Mouse (Mus musculus): Measurements from ENCODE around the gene Pdzk1. TPM values are rescaled to one million over a fixed set of nuclear protein-coding genes. Genes with fewer than 3 reads are reported as not detected.

Gene Pdzk1
- polyA plus RNA-seq, 1 experiment from 2014 or later: 0.06 TPM

DNA sequence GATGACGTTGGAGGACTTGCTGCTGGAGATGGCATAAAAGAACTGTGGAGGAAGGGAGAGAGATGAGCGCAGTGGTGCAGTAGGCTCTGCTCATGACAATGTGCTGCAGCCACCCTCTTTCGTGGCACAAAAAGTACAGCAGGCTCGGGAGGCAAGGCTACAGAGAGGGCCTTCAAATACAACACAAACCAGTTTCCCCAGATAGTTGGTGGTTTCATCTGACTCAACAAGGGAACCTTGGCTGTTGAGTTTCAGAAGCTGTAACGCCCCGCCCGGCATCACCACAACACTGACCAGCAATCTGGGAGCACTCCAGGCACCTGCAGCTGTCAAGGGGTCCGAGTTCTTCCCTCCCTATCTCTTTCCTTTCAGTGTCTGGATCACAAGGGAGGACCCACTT lies 43.4 kb downstream of the Pdzk1 start:
- Histone ChIP-seq H3K27ac (ENCODE audit: low read length) (no peak overlapping the region), H3K9me3 (ENCODE audit: low read length) (no peaks in the 10 kb centered on the region), H3K4me1 (ENCODE audit: insufficient read depth, low read depth, low read length) (no peaks in the 10 kb centered on the region), H3K36me3 (ENCODE audit: insufficient read depth, low read length) (peaks cover 21% of the 10 kb centered on the region), H3K4me3 (ENCODE audit: low read depth, low read length) (no peak overlapping the region), H3K27me3 (replicated peaks; ENCODE audit: insufficient read depth, low read length) (no peaks in the 10 kb centered on the region), H3K4me2 (replicated peaks; ENCODE audit: low read depth, low read length) (no peak overlapping the region), H3K9ac (replicated peaks; ENCODE audit: low read depth) (no peak overlapping the region)
- ATAC-seq (no peak), DNase-seq (ENCODE audit: low spot score) (no peak)
- TF ChIP-seq EP300 (IDR thresholded peaks at IDR 0.05) (no peak), CTCF (IDR thresholded peaks at IDR 0.05) (no peak)
- WGBS: 93% methylated on average over 8 of the region's 8 CpGs

DNA sequence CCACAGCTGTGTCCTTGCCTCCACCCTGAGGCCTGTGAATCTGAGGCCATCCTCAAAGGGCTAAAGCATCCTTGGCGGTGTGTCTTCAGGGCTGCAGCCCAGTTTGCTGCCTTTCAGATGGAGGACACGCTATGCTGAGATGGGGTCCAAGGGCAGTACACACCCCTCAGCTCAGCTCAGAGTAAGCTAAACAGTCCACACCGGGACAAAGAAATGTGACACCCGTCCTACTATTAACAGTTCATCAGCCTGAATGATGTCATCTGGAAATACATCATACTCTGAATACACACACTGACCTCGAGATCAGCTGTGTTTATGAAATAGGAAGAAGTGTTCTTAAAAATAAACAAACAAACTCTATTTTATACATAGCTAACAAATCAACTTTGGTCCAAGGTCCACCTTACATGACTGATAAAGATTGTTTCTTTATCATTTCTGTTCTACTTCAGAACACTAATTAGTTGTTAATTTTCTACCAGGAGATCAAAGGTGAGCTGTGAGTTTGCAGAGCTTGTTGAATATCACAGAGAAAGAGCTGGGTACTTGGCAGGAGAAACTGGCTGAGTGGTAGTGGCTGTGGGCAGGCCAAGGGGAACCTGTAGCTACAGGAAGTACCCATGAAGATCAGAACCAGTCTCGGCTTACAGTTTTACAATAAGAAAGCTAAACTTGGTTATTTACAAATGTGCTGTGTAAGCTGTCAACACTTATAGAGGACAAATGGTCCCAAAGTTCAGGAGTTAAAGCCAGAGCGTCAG lies 45.9 kb downstream of the Pdzk1 start:
- H3K4me1 ChIP-seq (ENCODE audit: insufficient read depth, low read depth, low read length): no peaks in the 10 kb centered on the region
- no peaks in the 10 kb centered on the region for H3K27me3 ChIP-seq (replicated peaks; ENCODE audit: insufficient read depth, low read length)
- no peak for TF ChIP-seq CTCF (IDR thresholded peaks at IDR 0.05)
- TF ChIP-seq EP300 (IDR thresholded peaks at IDR 0.05): no peak
- H3K36me3 ChIP-seq (ENCODE audit: insufficient read depth, low read length): peaks cover 25% of the 10 kb centered on the region
- H3K4me2 ChIP-seq (replicated peaks; ENCODE audit: low read depth, low read length): no peak overlapping the region
- no peak overlapping the region for H3K27ac ChIP-seq (ENCODE audit: low read length)
- H3K4me3 ChIP-seq (ENCODE audit: low read depth, low read length): no peak overlapping the region
- ATAC-seq (no peak), DNase-seq (ENCODE audit: low spot score) (peak; percentile 5)
- no peaks in the 10 kb centered on the region for H3K9me3 ChIP-seq (ENCODE audit: low read length)
- no peak overlapping the region for H3K9ac ChIP-seq (replicated peaks; ENCODE audit: low read depth)
- 45% methylated on average over 7 of the region's 7 CpGs for WGBS

DNA sequence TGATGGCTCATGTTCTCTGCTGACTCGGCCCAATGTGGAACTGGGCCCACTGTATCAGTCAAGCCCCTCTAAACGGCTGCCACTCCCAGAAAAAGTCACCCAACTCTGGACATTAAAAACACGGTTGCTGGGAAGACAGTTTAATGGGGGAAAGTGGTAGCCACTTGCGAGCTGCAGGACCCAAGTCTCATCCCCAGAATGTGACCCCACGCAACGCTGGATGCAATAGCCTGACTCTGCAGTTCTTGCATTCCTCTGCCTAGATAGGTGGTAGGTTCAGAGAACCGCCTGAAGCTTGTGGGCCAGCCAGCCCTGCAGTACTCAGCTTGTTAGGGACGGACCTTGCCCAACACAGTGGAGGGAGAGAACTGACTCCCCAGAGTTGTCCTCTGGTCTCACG lies 50.5 kb downstream of the Pdzk1 start:
- 88% methylated on average over 9 of the region's 9 CpGs for WGBS
- Histone ChIP-seq H3K4me2 (replicated peaks; ENCODE audit: low read depth, low read length) (no peak overlapping the region), H3K27me3 (replicated peaks; ENCODE audit: insufficient read depth, low read length) (no peaks in the 10 kb centered on the region), H3K9me3 (ENCODE audit: low read length) (no peaks in the 10 kb centered on the region), H3K36me3 (ENCODE audit: insufficient read depth, low read length) (peaks cover 24% of the 10 kb centered on the region; the same call in 1 of the 2 replicates), H3K4me3 (ENCODE audit: low read depth, low read length) (no peak overlapping the region), H3K4me1 (ENCODE audit: insufficient read depth, low read depth, low read length) (no peaks in the 10 kb centered on the region), H3K9ac (replicated peaks; ENCODE audit: low read depth) (no peak overlapping the region), H3K27ac (ENCODE audit: low read length) (no peak overlapping the region)
- DNase-seq (ENCODE audit: low spot score): no peak
- ATAC-seq: no peak
- TF ChIP-seq EP300 (IDR thresholded peaks at IDR 0.05): no peak
- no peak for TF ChIP-seq CTCF (IDR thresholded peaks at IDR 0.05)

DNA sequence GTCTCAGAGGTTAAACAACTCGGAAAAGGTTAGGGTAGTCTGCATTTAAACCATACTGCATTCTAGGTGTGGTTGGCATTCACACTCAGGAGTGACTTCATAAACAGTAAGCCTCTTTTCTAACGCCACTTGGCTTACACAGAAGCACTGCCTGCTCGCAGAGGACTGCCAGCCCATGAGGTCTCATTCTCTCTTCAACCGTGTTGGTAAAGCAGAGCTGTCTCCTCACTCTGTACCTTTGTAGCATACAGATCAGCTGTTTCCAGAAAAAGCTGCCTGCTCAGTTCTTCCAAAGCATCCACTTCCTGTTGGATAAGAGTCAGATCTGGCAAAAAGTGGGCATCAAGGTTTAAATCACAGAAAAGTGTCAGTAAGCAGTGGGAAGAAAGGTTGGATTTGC lies 51.3 kb downstream of the Pdzk1 start:
- TF ChIP-seq CTCF (IDR thresholded peaks at IDR 0.05) (no peak), EP300 (IDR thresholded peaks at IDR 0.05) (no peak)
- no peak overlapping the region for H3K9ac ChIP-seq (replicated peaks; ENCODE audit: low read depth)
- H3K9me3 ChIP-seq (ENCODE audit: low read length): no peaks in the 10 kb centered on the region
- no peaks in the 10 kb centered on the region for H3K27me3 ChIP-seq (replicated peaks; ENCODE audit: insufficient read depth, low read length)
- no peaks in the 10 kb centered on the region for H3K4me1 ChIP-seq (ENCODE audit: insufficient read depth, low read depth, low read length)
- peaks cover 21% of the 10 kb centered on the region; the same call in 1 of the 2 replicates for H3K36me3 ChIP-seq (ENCODE audit: insufficient read depth, low read length)
- H3K4me2 ChIP-seq (replicated peaks; ENCODE audit: low read depth, low read length): no peak overlapping the region
- no peak for ATAC-seq
- no peak overlapping the region for H3K4me3 ChIP-seq (ENCODE audit: low read depth, low read length)
- no peak overlapping the region for H3K27ac ChIP-seq (ENCODE audit: low read length)
- DNase-seq (ENCODE audit: low spot score): no peak
- 80% methylated on average over 4 of the region's 4 CpGs for WGBS

DNA sequence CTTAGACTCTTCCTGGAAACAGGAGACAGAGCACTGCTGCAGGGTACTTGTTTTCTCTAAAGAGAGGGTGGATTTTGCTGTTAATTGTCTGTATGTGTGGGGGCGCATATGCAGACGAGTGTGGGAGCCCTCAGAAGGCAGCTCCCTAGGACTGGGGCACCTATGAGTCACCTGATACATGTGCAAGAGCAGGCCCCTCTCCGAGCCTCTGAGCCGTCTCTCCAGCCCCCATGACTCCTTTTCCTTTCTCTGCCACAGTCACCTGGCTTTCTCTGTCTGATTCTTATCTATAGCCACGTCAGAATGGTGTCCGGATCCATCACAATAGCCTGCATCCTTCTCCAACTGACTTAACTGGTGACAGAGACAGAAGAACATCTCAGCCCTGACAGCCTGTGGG lies 52.5 kb downstream of the Pdzk1 start:
- ATAC-seq (no peak), DNase-seq (ENCODE audit: low spot score) (no peak)
- no peaks in the 10 kb centered on the region for H3K9me3 ChIP-seq (ENCODE audit: low read length)
- TF ChIP-seq EP300 (IDR thresholded peaks at IDR 0.05) (no peak), CTCF (IDR thresholded peaks at IDR 0.05) (no peak)
- H3K4me1 ChIP-seq (ENCODE audit: insufficient read depth, low read depth, low read length): no peaks in the 10 kb centered on the region
- H3K9ac ChIP-seq (replicated peaks; ENCODE audit: low read depth): no peak overlapping the region
- H3K27ac ChIP-seq (ENCODE audit: low read length): no peak overlapping the region
- no peaks in the 10 kb centered on the region for H3K27me3 ChIP-seq (replicated peaks; ENCODE audit: insufficient read depth, low read length)
- 75% methylated on average over 6 of the region's 6 CpGs for WGBS
- no peak overlapping the region for H3K4me3 ChIP-seq (ENCODE audit: low read depth, low read length)
- no peak overlapping the region for H3K4me2 ChIP-seq (replicated peaks; ENCODE audit: low read depth, low read length)
- peaks cover 21% of the 10 kb centered on the region; the same call in 1 of the 2 replicates for H3K36me3 ChIP-seq (ENCODE audit: insufficient read depth, low read length)

DNA sequence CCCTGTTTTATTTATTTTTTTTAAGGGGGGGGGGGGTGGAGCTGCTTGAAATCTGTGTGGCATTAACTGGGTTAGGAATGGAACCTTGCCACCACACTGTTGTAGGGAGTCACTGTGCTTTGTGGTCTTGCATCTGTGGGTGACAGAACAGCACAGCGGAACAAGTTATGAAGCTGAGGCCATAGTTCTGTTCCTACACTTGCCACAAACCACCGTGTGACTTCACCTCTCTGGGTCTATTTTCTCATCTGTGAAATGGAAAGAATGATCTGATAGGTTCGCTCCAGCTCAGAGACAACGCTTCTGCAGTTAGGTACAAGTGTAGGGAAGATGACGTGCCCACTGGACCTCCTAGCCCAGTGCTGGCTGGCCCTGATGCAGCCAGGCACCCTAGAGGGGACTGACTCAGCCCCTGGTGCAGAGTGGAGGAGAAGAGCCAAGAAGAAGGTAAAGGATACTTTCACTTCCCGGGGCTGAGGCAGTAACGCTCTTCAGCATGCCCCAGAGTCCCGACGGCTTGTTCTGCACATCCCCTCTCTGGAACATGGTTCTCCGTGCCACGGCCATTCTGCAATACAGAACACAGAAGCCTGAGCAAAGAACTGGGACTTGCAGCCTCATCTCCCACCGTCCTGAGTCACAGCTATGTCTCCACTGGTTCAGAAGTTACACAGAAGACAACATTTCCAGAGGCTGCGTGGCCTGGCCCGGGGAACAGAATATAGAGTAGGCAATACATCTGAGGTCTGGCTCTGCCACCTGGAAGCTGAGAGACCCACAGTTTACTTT lies 53.2 kb downstream of the Pdzk1 start:
- Histone ChIP-seq H3K4me3 (ENCODE audit: low read depth, low read length) (no peak overlapping the region), H3K4me1 (ENCODE audit: insufficient read depth, low read depth, low read length) (no peaks in the 10 kb centered on the region), H3K27ac (ENCODE audit: low read length) (no peak overlapping the region), H3K4me2 (replicated peaks; ENCODE audit: low read depth, low read length) (no peak overlapping the region), H3K9ac (replicated peaks; ENCODE audit: low read depth) (no peak overlapping the region), H3K27me3 (replicated peaks; ENCODE audit: insufficient read depth, low read length) (no peaks in the 10 kb centered on the region), H3K36me3 (ENCODE audit: insufficient read depth, low read length) (peaks cover 21% of the 10 kb centered on the region; the same call in 1 of the 2 replicates), H3K9me3 (ENCODE audit: low read length) (no peaks in the 10 kb centered on the region)
- TF ChIP-seq EP300 (IDR thresholded peaks at IDR 0.05): no peak
- ATAC-seq: no peak
- 95% methylated on average over 14 of the region's 14 CpGs for WGBS
- no peak for DNase-seq (ENCODE audit: low spot score)
